In genomic region chr5:35624751-35625239, GRCm38 (mm10) we compare ENCODE assay signal across 11 mouse cellular contexts. TPM values are rescaled to one million over a fixed set of nuclear protein-coding genes. Genes with fewer than 3 reads are reported as not detected.
DNase-seq lines count a peak whose midpoint lies in the region; ATAC-seq and TF ChIP-seq lines count a peak whose summit lies in the region.
"Had no signal": no experiment of that assay in that cellular context is flagged by ENCODE, and none has a peak within 500 bp of the region (broad histone marks: within the 10 kb centered on the region; RNA-seq: fewer than 3 reads in every experiment).

No protein-coding gene starts in this region.

- no peaks in the 10 kb centered on the region for H3K36me3 ChIP-seq in kidney, postnatal 0 days (ENCODE audit: insufficient read depth, low read length)
- no peaks in the 10 kb centered on the region for H3K36me3 ChIP-seq in lung, embryonic 14.5 days (ENCODE audit: insufficient read depth)
- H3K36me3 ChIP-seq in stomach, postnatal 0 days (ENCODE audit: control insufficient read depth, insufficient read depth, low read length): no peaks in the 10 kb centered on the region
- no peaks in the 10 kb centered on the region for H3K36me3 ChIP-seq in hindbrain, embryonic 13.5 days
- H3K36me3 ChIP-seq: neural tube, embryonic 15.5 days had no signal

- H3K9me3 ChIP-seq in kidney, postnatal 0 days (replicated peaks; ENCODE audit: low read length): no peaks in the 10 kb centered on the region
- no peaks in the 10 kb centered on the region for H3K9me3 ChIP-seq in lung, embryonic 14.5 days (ENCODE audit: low read depth, low read length)
- no peaks in the 10 kb centered on the region for H3K9me3 ChIP-seq in stomach, postnatal 0 days (ENCODE audit: control insufficient read depth, low read length)
- H3K9me3 ChIP-seq in hindbrain, embryonic 13.5 days: no peaks in the 10 kb centered on the region
- H3K9me3 ChIP-seq: neural tube, embryonic 15.5 days had no signal

- no peaks in the 10 kb centered on the region for H3K4me1 ChIP-seq in kidney, postnatal 0 days (replicated peaks; ENCODE audit: insufficient read depth, low read length)
- no peaks in the 10 kb centered on the region for H3K4me1 ChIP-seq in lung, embryonic 14.5 days (ENCODE audit: insufficient read depth)
- peaks cover 2% of the 10 kb centered on the region for H3K4me1 ChIP-seq in stomach, postnatal 0 days (replicated peaks; ENCODE audit: control insufficient read depth, insufficient read depth)
- H3K4me1 ChIP-seq in hindbrain, embryonic 13.5 days (replicated peaks): peaks cover 11% of the 10 kb centered on the region
- H3K4me1 ChIP-seq: neural tube, embryonic 15.5 days had no signal

- H3K4me2 ChIP-seq in kidney, postnatal 0 days (ENCODE audit: low read length): no peak overlapping the region
- H3K4me2 ChIP-seq in lung, embryonic 14.5 days: no peak overlapping the region
- H3K4me2 ChIP-seq in stomach, postnatal 0 days (replicated peaks; ENCODE audit: low read depth): no peak overlapping the region
- no peak overlapping the region for H3K4me2 ChIP-seq in hindbrain, embryonic 13.5 days
- H3K4me2 ChIP-seq: neural tube, embryonic 15.5 days had no signal

- H3K4me3 ChIP-seq in kidney, postnatal 0 days (replicated peaks; ENCODE audit: low read depth, low read length): no peak overlapping the region
- H3K4me3 ChIP-seq in lung, embryonic 14.5 days (ENCODE audit: low read depth, low read length): no peak overlapping the region
- no peak overlapping the region for H3K4me3 ChIP-seq in stomach, postnatal 0 days (ENCODE audit: low read depth, low read length)
- no peak overlapping the region for H3K4me3 ChIP-seq in hindbrain, embryonic 13.5 days
- H3K4me3 ChIP-seq: neural tube, embryonic 15.5 days had no signal

- DNase-seq in kidney, postnatal 0 days (ENCODE audit: low spot score): peak; percentile 16
- DNase-seq in kidney, adult 8-10 months: no peak
- peak; percentile 81 to 85 for DNase-seq in gastrocnemius, adult 8-10 months (ENCODE audit: low spot score in 2 of 2)
- DNase-seq in lung, embryonic 14.5 days: peak; percentile 19
- DNase-seq in stomach, postnatal 0 days (ENCODE audit: low spot score): peak; percentile 42
- DNase-seq in cerebellum, postnatal 4 days (ENCODE audit: low spot score in 2 of 2): no peak
- no peak for DNase-seq in spleen, adult 18-20 months
- DNase-seq: kidney, adult 11 months had no signal

- whole genome bisulfite sequencing in kidney, postnatal 0 days: 57% methylated on average over 4 of the region's 4 CpGs
- WGBS in lung, embryonic 14.5 days: 38% methylated on average over 4 of the region's 4 CpGs
- 42% methylated on average over 4 of the region's 4 CpGs for WGBS in stomach, postnatal 0 days
- WGBS in hindbrain, embryonic 13.5 days: 77% methylated on average over 4 of the region's 4 CpGs

- no peak for ATAC-seq in kidney, postnatal 0 days (replicated peaks; ENCODE audit: low FRiP score, low read depth)
- ATAC-seq in lung, embryonic 14.5 days (ENCODE audit: insufficient read depth): peak; percentile 14; the same call in 1 of the 2 replicates
- peak; percentile 72 for ATAC-seq in stomach, postnatal 0 days (ENCODE audit: low FRiP score, low TSS enrichment)
- ATAC-seq in hindbrain, embryonic 13.5 days (ENCODE audit: low FRiP score): no peak

- H3K27ac ChIP-seq in kidney, postnatal 0 days: no peak overlapping the region
- H3K27ac ChIP-seq in lung, embryonic 14.5 days (ENCODE audit: low read depth): no peak overlapping the region
- peak overlapping the region; percentile 53; the same call in 1 of the 2 replicates for H3K27ac ChIP-seq in stomach, postnatal 0 days (replicated peaks)
- no peak overlapping the region for H3K27ac ChIP-seq in hindbrain, embryonic 13.5 days
- H3K27ac ChIP-seq: liver, embryonic 14.5 days; neural tube, embryonic 15.5 days had no signal

- H3K9ac ChIP-seq in kidney, postnatal 0 days (ENCODE audit: low read depth, low read length): no peak overlapping the region
- no peak overlapping the region for H3K9ac ChIP-seq in lung, embryonic 14.5 days
- H3K9ac ChIP-seq in stomach, postnatal 0 days (ENCODE audit: low read length): no peak overlapping the region
- no peak overlapping the region for H3K9ac ChIP-seq in hindbrain, embryonic 13.5 days
- H3K9ac ChIP-seq: liver, embryonic 14.5 days; neural tube, embryonic 15.5 days had no signal

- no peak for TF ChIP-seq EP300 in stomach, postnatal 0 days (optimal IDR thresholded peaks at IDR 0.05)

- H3K27me3 ChIP-seq in kidney, postnatal 0 days (ENCODE audit: insufficient read depth, low read length): no peaks in the 10 kb centered on the region
- no peaks in the 10 kb centered on the region for H3K27me3 ChIP-seq in lung, embryonic 14.5 days (ENCODE audit: insufficient read depth, low read length)
- H3K27me3 ChIP-seq in stomach, postnatal 0 days (ENCODE audit: control insufficient read depth, insufficient read depth, low read length): no peaks in the 10 kb centered on the region
- H3K27me3 ChIP-seq in hindbrain, embryonic 13.5 days: no peaks in the 10 kb centered on the region
- H3K27me3 ChIP-seq: neural tube, embryonic 15.5 days had no signal

- no peak for TF ChIP-seq CTCF in kidney, postnatal 0 days (IDR thresholded peaks at IDR 0.05; ENCODE audit: low read depth)
- no peak for TF ChIP-seq CTCF in lung, embryonic 14.5 days (IDR thresholded peaks at IDR 0.05; ENCODE audit: low read depth)
- TF ChIP-seq CTCF in stomach, postnatal 0 days (IDR thresholded peaks at IDR 0.05; ENCODE audit: low read depth): no peak

RNA-seq across cellular contexts. Expression of gene Acox3, which starts 42.0 kb away (rescaled TPM):
- polyA plus RNA-seq in kidney, postnatal 0 days (2015; fragmentation: Nextera tagmentation; extraction: Ambion mirVana): 15.0 and 15.5 TPM in 2 replicates
- total RNA-seq in gastrocnemius, adult 8-10 months (2022): 10 to 100 TPM; 14.6 to 20.0 (median 17.2) TPM
- 13.8 and 13.9 TPM in 2 replicates for polyA plus RNA-seq in lung, embryonic 14.5 days (2014; fragmentation: Nextera tagmentation; extraction: Ambion mirVana)
- polyA plus RNA-seq in stomach, postnatal 0 days (2015; fragmentation: Nextera tagmentation; extraction: Ambion mirVana): 9.0 and 9.6 TPM in 2 replicates
- 16.0 and 16.3 TPM in 2 replicates for polyA plus RNA-seq in hindbrain, embryonic 13.5 days (2015; fragmentation: Nextera tagmentation; extraction: Ambion mirVana)

RNA-seq across cellular contexts. Expression of gene Trmt44, which starts 49.9 kb away (rescaled TPM):
- polyA plus RNA-seq in kidney, postnatal 0 days (2015; fragmentation: Nextera tagmentation; extraction: Ambion mirVana): 4.2 and 5.4 TPM in 2 replicates
- total RNA-seq in gastrocnemius, adult 8-10 months (2022): 1 to 10 TPM; 1.2 to 1.9 (median 1.4) TPM
- polyA plus RNA-seq in lung, embryonic 14.5 days (2014; fragmentation: Nextera tagmentation; extraction: Ambion mirVana): 8.8 and 9.3 TPM in 2 replicates
- polyA plus RNA-seq in stomach, postnatal 0 days (2015; fragmentation: Nextera tagmentation; extraction: Ambion mirVana): 2.9 and 3.2 TPM in 2 replicates
- polyA plus RNA-seq in hindbrain, embryonic 13.5 days (2015; fragmentation: Nextera tagmentation; extraction: Ambion mirVana): 7.5 and 8.2 TPM in 2 replicates

RNA-seq across cellular contexts. Expression of gene Htra3, which starts 54.8 kb away (rescaled TPM):
- polyA plus RNA-seq in kidney, postnatal 0 days (2015; fragmentation: Nextera tagmentation; extraction: Ambion mirVana): 22.4 and 24.6 TPM in 2 replicates
- total RNA-seq in gastrocnemius, adult 8-10 months (2022): 10 to 100 TPM; 19.9 to 34.2 (median 25.1) TPM
- polyA plus RNA-seq in lung, embryonic 14.5 days (2014; fragmentation: Nextera tagmentation; extraction: Ambion mirVana): 19.6 and 21.9 TPM in 2 replicates
- 39.4 and 47.5 TPM in 2 replicates for polyA plus RNA-seq in stomach, postnatal 0 days (2015; fragmentation: Nextera tagmentation; extraction: Ambion mirVana)
- polyA plus RNA-seq in hindbrain, embryonic 13.5 days (2015; fragmentation: Nextera tagmentation; extraction: Ambion mirVana): 12.2 and 12.7 TPM in 2 replicates

Comparison
In these comparisons a context has a peak if more than half of its experiments do, and no peak if none do; other contexts are left out.
1. DNase-seq: peak in kidney, postnatal 0 days (single experiment), gastrocnemius, adult 8-10 months (2 of 2), lung, embryonic 14.5 days (single experiment) and stomach, postnatal 0 days (single experiment); none in kidney, adult 8-10 months (0 of 2), cerebellum, postnatal 4 days (0 of 2) and spleen, adult 18-20 months (0 of 2).
2. ATAC-seq: peak in lung, embryonic 14.5 days (single experiment) and stomach, postnatal 0 days (single experiment); none in kidney, postnatal 0 days (single experiment) and hindbrain, embryonic 13.5 days (single experiment).